Mouse (Mus musculus) intestine, embryonic 15.5 days (tissue): ENCODE data around the gene Herpud2. TPM values are rescaled to one million over a fixed set of nuclear protein-coding genes. Genes with fewer than 3 reads are reported as not detected.
"Not testable (repeated sequence)": the region's sequence is repeated elsewhere in the genome, so short reads cannot be mapped to it uniquely, and the experiment has no call there.

ENCODE experiments used
- ATAC-seq: fragments of 200-750 bp; cut with Nextera tagmentation; 2 replicates; pipeline ENCODE4 v1.8.0; 2017; ENCODE audit warnings: moderate TSS enrichment, moderate library complexity
- H3K27ac ChIP-seq: fragments of 300-500 bp; sonication (generic); 2 replicates; pipeline ENCODE4 v1.5.1; 2015; ENCODE audit warnings: mild to moderate bottlenecking, inconsistent platforms
- H3K27me3 ChIP-seq: fragments of 300-500 bp; sonication (generic); replicated peaks from 2 replicates; pipeline ENCODE4 v1.6.1; 2015; ENCODE audit warnings: inconsistent platforms
- H3K36me3 ChIP-seq: fragments of 300-500 bp; sonication (generic); 2 replicates; pipeline ENCODE4 v1.6.1; 2015; ENCODE audit warnings: inconsistent platforms
- H3K4me1 ChIP-seq: fragments of 300-500 bp; sonication (generic); replicated peaks from 2 replicates; pipeline ENCODE4 v1.6.1; 2015; ENCODE audit warnings: inconsistent platforms
- H3K4me2 ChIP-seq: fragments of 300-500 bp; sonication (generic); replicated peaks from 2 replicates; pipeline ENCODE4 v1.6.1; 2015; ENCODE audit warnings: mild to moderate bottlenecking, inconsistent platforms
- H3K4me3 ChIP-seq: fragments of 300-500 bp; sonication (generic); replicated peaks from 2 replicates; pipeline ENCODE4 v1.5.1; 2015; ENCODE audit warnings: inconsistent platforms
- H3K9ac ChIP-seq: fragments of 300-500 bp; sonication (generic); 2 replicates; pipeline ENCODE4 v1.6.1; 2015; ENCODE audit warnings: inconsistent platforms
- H3K9me3 ChIP-seq: fragments of 300-500 bp; sonication (generic); 2 replicates; pipeline ENCODE4 v1.6.1; 2016; ENCODE audit warnings: inconsistent platforms
- WGBS: fragments of 180-500 bp; shearing (Covaris S2); methylation state at CpG from one replicate; pipeline ENCODE4 v1.1.7; 2015; 5-methylcytosine and 5-hydroxymethylcytosine counted together
- polyA plus RNA-seq: library from polyadenylated mRNA; unstranded; fragments of >200 nt; fragmentation: Nextera tagmentation; extraction: Ambion mirVana; gene quantifications from 2 replicates; pipeline ENCODE4 v1.2.1, GENCODE M21; 2015

Herpud2 gene
- polyA plus RNA-seq, 1 experiment from 2014 or later = 27.2 TPM

- Histone ChIP-seq H3K27ac (no peak overlapping the region), H3K4me2 (no peak overlapping the region), H3K9ac (no peak overlapping the region), H3K36me3 (no peaks in the 10 kb centered on the region), H3K4me3 (no peak overlapping the region), H3K4me1 (no peaks in the 10 kb centered on the region), H3K9me3 (no peaks in the 10 kb centered on the region), H3K27me3 (no peaks in the 10 kb centered on the region)
- ATAC-seq = no peak
- 87% methylated on average over 3 of the region's 3 CpGs for WGBS
Measured at GRCm38 (mm10) chr9:25142041-25142440, 9.6 kb downstream of the Herpud2 start.

DNA sequence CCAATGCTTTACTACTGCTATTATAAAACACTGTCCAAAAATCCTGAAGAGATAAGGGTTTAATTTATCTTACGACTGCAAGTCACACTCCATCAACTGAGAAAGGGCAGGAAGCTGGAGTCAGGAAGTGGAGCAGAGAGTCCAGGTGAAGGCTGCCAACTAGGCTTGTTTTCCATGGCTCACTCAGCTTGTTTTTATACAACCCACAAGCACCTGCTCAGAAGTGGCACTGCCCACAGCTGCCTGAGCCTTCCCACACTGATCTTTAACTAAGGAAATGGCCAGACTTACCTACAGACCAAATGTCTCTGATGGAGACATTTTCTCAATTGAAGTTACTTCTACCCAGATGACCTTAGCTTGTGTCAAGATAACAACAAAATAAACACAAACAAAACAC is 11.3 kb downstream of the Herpud2 start:
- H3K27me3 ChIP-seq = no peaks in the 10 kb centered on the region
- no peaks in the 10 kb centered on the region for H3K9me3 ChIP-seq
- H3K4me3 ChIP-seq = no peak overlapping the region
- H3K9ac ChIP-seq = no peak overlapping the region
- no peak overlapping the region for H3K27ac ChIP-seq
- H3K36me3 ChIP-seq = no peaks in the 10 kb centered on the region
- 50% methylated on average over 1 of the region's 1 CpGs for WGBS
- no peaks in the 10 kb centered on the region for H3K4me1 ChIP-seq
- no peak for ATAC-seq
- no peak overlapping the region for H3K4me2 ChIP-seq

DNA sequence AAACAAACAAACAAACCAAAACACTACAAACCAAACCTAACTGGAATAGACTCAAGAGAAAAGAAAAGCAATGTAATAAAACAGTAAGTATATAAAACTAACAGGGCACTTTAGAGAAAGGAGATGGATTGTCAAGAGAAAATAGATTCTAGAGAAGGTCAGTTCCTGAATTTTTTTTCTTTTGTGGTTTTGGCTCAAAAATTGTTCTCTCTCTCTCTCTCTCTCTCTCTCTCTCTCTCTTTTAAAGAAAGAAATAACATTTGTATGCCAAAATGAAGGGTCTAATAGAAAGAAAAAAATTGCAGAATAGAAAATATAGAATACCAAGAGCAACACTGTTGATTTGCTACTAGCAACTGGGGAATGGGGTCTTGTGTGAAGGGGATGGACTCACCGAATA is 12.7 kb downstream of the Herpud2 start:
- Histone ChIP-seq H3K9me3 (no peaks in the 10 kb centered on the region), H3K4me3 (no peak overlapping the region), H3K27ac (no peak overlapping the region), H3K27me3 (no peaks in the 10 kb centered on the region), H3K9ac (no peak overlapping the region), H3K4me2 (no peak overlapping the region), H3K36me3 (no peaks in the 10 kb centered on the region), H3K4me1 (no peaks in the 10 kb centered on the region)
- 93% methylated on average over 1 of the region's 1 CpGs for WGBS
- no peak for ATAC-seq

DNA sequence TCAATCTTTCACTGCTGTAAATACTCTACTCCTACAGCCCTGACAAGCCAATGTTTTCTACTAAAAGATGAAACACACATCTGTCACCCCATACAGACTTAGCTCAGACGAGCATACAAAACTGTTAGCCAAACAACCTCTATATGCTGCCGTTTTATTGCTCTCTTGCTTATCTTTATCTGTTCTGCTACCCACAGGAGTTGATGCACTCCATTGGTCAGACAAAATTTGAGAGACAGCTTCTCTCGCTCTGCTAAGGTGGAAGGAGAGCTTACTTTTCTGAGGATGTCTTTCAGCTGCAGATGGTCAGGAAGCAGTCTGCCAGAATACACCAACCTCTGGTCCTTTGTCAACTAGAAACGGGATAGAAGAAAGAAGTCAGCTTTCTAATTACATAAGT is 18.7 kb downstream of the Herpud2 start:
- Histone ChIP-seq H3K9ac (no peak overlapping the region), H3K36me3 (no peaks in the 10 kb centered on the region), H3K4me2 (no peak overlapping the region), H3K4me3 (no peak overlapping the region), H3K9me3 (no peaks in the 10 kb centered on the region), H3K27me3 (no peaks in the 10 kb centered on the region), H3K27ac (no peak overlapping the region), H3K4me1 (no peaks in the 10 kb centered on the region)
- WGBS = 46% methylated on average over 4 of the region's 4 CpGs
- ATAC-seq = no peak

GRCm38 (mm10) chr9:25132253-25132652 is 19.4 kb downstream of the Herpud2 start:
- ATAC-seq = no peak
- H3K27ac ChIP-seq = no peak overlapping the region
- no peaks in the 10 kb centered on the region for H3K4me1 ChIP-seq
- no peak overlapping the region for H3K4me2 ChIP-seq
- H3K36me3 ChIP-seq = no peaks in the 10 kb centered on the region
- H3K9me3 ChIP-seq = no peaks in the 10 kb centered on the region
- H3K4me3 ChIP-seq = no peak overlapping the region
- H3K27me3 ChIP-seq = no peaks in the 10 kb centered on the region
- H3K9ac ChIP-seq = no peak overlapping the region

DNA sequence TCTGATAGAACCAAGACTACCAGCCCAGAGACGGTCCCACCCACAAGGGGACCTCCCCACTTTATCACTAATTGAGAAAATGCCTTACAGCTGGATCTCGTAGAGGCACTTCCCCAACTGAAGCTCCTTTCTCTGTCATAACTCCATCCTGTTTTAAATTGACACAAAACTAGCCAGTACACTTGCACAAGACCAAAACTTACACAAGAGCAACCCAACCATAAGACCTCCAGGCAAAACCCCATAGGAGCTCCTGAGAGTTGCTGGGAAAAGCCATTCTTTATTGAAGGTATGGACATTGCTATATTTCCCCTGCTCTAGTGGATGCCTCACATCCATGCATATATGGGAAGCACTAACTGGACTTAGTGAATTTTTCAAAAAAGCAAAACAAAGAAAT is 27.6 kb downstream of the Herpud2 start:
- Histone ChIP-seq H3K4me1 (no peaks in the 10 kb centered on the region), H3K4me3 (no peak overlapping the region), H3K27ac (no peak overlapping the region), H3K9ac (no peak overlapping the region), H3K4me2 (no peak overlapping the region), H3K9me3 (no peaks in the 10 kb centered on the region), H3K36me3 (0 out of 2 replicates have a peak, but pooled peaks cover 6% of the 10 kb centered on the region), H3K27me3 (no peaks in the 10 kb centered on the region)
- ATAC-seq = no peak
- whole genome bisulfite sequencing = 84% methylated on average over 2 of the region's 2 CpGs

GRCm38 (mm10) chr9:25123590-25123989 is 28.0 kb downstream of the Herpud2 start:
- not testable (repeated sequence) for H3K9me3 ChIP-seq, H3K27ac ChIP-seq, H3K4me2 ChIP-seq, H3K36me3 ChIP-seq, H3K9ac ChIP-seq, H3K27me3 ChIP-seq, H3K4me1 ChIP-seq, H3K4me3 ChIP-seq, ATAC-seq
- 89% methylated on average over 1 of the region's 1 CpGs for WGBS

GRCm38 (mm10) chr9:25104638-25105037 is 47.0 kb downstream of the Herpud2 start:
- no peak overlapping the region for H3K27ac ChIP-seq
- H3K4me3 ChIP-seq = no peak overlapping the region
- no peak overlapping the region for H3K9ac ChIP-seq
- no peak overlapping the region for H3K4me2 ChIP-seq
- no peaks in the 10 kb centered on the region for H3K27me3 ChIP-seq
- no peak for ATAC-seq
- H3K4me1 ChIP-seq = no peaks in the 10 kb centered on the region
- no peaks in the 10 kb centered on the region for H3K9me3 ChIP-seq
- peaks cover 10% of the 10 kb centered on the region; the same call in 1 of the 2 replicates for H3K36me3 ChIP-seq

GRCm38 (mm10) chr9:25102881-25103280 is 48.7 kb downstream of the Herpud2 start:
- Histone ChIP-seq H3K27me3 (no peaks in the 10 kb centered on the region), H3K9me3 (no peaks in the 10 kb centered on the region), H3K4me2 (no peak overlapping the region), H3K27ac (no peak overlapping the region), H3K36me3 (peaks cover 7% of the 10 kb centered on the region; the same call in 1 of the 2 replicates), H3K4me3 (no peak overlapping the region), H3K9ac (no peak overlapping the region), H3K4me1 (no peaks in the 10 kb centered on the region)
- ATAC-seq = no peak
- 100% methylated on average over 1 of the region's 1 CpGs for WGBS

DNA sequence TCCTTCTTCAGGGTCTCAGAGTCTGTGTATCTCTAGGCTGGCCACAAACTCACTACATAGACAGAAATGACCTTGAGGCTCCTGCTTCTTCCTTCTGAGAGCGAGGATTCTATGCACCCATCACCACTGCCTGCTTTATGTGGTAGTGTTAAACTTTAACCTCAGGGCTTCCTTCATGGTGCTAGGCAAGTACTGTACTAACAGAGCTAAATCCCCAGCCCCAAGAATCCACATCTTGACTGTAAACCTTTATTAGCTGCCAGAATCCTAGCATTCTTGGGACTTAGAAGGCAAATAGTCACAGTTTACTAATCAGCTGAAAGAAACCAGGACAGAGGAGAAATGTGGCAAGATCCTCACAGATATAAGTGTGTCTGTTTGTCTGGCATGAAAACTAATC is 60.8 kb downstream of the Herpud2 start:
- 31% methylated on average over 1 of the region's 1 CpGs for WGBS
- Histone ChIP-seq H3K9ac (no peak overlapping the region), H3K4me2 (no peak overlapping the region), H3K4me3 (no peak overlapping the region), H3K4me1 (no peaks in the 10 kb centered on the region), H3K36me3 (no peaks in the 10 kb centered on the region), H3K27ac (no peak overlapping the region), H3K27me3 (no peaks in the 10 kb centered on the region), H3K9me3 (no peaks in the 10 kb centered on the region)
- ATAC-seq = no peak

DNA sequence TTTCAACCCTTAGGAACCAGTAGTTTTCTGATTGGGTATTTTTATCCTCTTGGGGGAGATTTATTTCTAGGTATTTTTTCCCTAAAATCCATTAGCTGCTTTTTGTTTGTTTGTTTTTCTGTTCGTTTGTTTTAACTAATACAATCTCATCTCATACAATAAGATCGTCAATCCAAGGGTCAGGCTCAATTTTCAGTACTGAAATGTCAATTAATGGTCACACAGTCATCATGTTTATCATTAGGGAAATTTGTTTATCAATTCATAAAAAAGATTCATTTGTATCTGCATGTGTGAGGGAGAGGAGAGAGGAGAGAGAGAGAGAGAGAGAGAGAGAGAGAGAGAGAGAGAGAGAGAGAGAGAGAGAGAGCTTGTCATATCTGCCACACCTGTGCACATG is 62.5 kb downstream of the Herpud2 start, which contains the start of gene Gm10181:
Gene Gm10181, plus strand, starts transcription at position 301 of the 400 bp plus-strand sequence.
- Histone ChIP-seq H3K27ac (no peak within 1 kb of the TSS), H3K4me3 (no peak within 1 kb of the TSS), H3K4me1 (no peaks in the 10 kb centered on the region), H3K36me3 (no peaks in the 10 kb centered on the region), H3K4me2 (no peak within 1 kb of the TSS), H3K9ac (no peak within 1 kb of the TSS), H3K27me3 (no peaks in the 10 kb centered on the region), H3K9me3 (no peaks in the 10 kb centered on the region)
- 73% methylated on average over 2 of the region's 2 CpGs for WGBS
- ATAC-seq = no peak

DNA sequence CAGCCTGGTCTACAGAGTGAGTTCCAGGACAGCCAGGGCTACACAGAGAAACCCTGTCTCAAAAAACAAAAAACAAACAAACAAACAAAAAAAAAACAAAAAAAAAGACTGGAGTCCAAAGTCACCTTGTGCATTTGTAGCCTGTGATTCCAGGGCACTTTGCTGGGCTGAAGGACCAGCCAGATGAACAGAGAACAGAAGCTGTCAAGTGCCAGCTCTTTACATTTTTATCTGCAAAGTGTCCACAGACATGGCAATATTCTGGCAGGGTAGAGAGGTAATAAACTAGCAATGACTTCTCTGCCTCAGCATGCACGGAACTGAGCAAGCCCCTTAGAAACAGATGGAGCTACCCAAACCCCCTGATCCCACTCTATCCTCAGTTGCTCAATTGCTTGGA is 75.1 kb downstream of the Herpud2 start:
- H3K36me3 ChIP-seq = no peaks in the 10 kb centered on the region
- H3K4me2 ChIP-seq = no peak overlapping the region
- 62% methylated on average over 1 of the region's 1 CpGs for WGBS
- no peak overlapping the region for H3K9ac ChIP-seq
- H3K4me1 ChIP-seq = no peaks in the 10 kb centered on the region
- H3K27ac ChIP-seq = no peak overlapping the region
- H3K27me3 ChIP-seq = no peaks in the 10 kb centered on the region
- H3K4me3 ChIP-seq = no peak overlapping the region
- no peak for ATAC-seq
- no peaks in the 10 kb centered on the region for H3K9me3 ChIP-seq

DNA sequence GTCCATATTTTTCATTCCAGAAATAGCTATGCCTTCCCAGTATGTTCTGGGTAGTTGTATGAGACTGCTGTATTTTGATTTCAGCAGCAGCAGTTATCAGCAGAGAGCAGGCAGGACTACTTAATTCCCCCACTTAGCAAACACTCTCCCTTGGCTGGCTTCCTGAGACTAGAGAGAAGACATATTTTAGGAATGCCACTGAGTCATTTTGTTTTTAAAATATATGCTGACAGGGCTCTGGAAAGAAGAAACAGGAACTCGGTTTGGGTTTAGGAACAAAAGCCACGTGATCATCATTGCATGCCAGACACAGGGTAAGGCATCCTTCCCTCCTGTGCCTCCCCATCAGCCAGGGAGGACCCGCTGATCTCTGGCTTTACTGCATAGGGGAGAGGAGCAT is 75.6 kb downstream of the Herpud2 start:
- no peaks in the 10 kb centered on the region for H3K4me1 ChIP-seq
- no peak overlapping the region for H3K27ac ChIP-seq
- ATAC-seq = peak; percentile 71
- no peak overlapping the region for H3K4me3 ChIP-seq
- H3K4me2 ChIP-seq = no peak overlapping the region
- no peaks in the 10 kb centered on the region for H3K27me3 ChIP-seq
- no peaks in the 10 kb centered on the region for H3K36me3 ChIP-seq
- no peaks in the 10 kb centered on the region for H3K9me3 ChIP-seq
- 36% methylated on average over 3 of the region's 3 CpGs for WGBS
- H3K9ac ChIP-seq = no peak overlapping the region

GRCm38 (mm10) chr9:25072666-25073065 is 79.0 kb downstream of the Herpud2 start:
- WGBS = 69% methylated on average over 1 of the region's 1 CpGs
- H3K9ac ChIP-seq = no peak overlapping the region

More at GRCm38 (mm10) chr9:25072666-25073065, 79.0 kb downstream of the Herpud2 start:
- no peaks in the 10 kb centered on the region for H3K27me3 ChIP-seq
- no peak overlapping the region for H3K4me3 ChIP-seq
- H3K27ac ChIP-seq = no peak overlapping the region
- ATAC-seq = no peak
- H3K9me3 ChIP-seq = no peaks in the 10 kb centered on the region
- H3K36me3 ChIP-seq = no peaks in the 10 kb centered on the region
- H3K4me2 ChIP-seq = no peak overlapping the region
- no peaks in the 10 kb centered on the region for H3K4me1 ChIP-seq
